Mouse (Mus musculus): Measurements from ENCODE around the gene D1Ertd622e.
"Not testable (repeated sequence)": the region's sequence is repeated elsewhere in the genome, so short reads cannot be mapped to it uniquely, and the experiment has no call there.

The D1Ertd622e gene

DNA sequence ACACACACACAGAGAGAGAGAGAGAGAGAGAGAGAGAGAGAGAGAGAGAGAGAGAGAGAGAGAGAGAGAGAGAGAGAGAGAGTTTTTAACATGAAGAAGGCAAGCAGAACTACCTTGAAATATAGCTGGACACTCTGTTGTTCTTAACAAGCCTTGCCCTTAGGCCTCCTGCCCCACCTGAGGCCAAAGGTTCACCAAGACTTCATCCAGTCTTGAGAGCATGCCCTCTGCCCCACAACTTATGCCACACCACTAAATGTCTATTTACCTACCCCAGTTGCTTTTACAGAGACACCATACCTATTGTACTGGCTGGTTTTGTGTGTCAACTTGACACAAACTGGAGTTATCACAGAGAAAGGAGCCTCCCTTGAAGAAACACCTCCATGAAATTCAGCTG is 81.2 kb downstream of the D1Ertd622e start:
- not testable (repeated sequence) for DNase-seq (ENCODE audit: low spot score in 2 of 2)

DNA sequence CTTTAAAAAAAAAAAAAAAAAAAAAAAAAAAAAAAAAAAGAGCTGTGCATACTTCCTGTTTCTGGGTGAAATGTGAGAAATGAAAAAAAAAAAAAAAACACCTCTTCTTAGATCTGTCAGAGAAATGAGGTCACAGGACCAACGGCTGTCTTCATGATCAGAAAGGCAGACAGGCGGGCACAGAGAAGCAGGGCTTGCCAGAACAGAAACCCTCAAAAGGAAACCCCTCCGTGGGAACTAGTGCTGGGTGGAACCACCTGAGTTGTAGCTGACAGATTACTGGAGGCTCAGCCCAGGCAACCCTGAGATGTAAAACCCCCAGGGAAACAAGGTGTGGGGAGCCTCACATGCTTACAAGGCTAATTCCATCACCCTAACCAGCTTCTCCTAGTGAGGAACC is 81.6 kb downstream of the D1Ertd622e start:
- DNase-seq (ENCODE audit: low spot score in 2 of 2), result no peak

DNA sequence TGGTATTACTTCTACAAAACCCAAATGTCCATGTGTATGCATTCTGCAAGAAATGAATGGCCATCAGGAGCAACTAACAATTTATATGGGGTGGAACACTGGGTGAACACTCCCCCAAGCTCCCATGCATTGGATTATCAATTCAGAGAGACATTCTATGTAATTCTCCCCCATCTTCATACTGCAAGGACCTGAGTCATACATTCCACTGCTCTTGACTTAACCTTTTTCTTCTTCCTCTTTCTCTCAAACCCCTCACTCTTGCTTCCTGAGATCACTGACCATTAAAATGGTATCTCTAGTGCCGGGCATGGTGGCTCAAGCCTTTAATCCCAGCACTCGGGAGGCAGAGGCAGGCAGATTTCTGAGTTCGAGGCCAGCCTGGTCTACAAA is 83.9 kb downstream of the D1Ertd622e start:
- no peak for DNase-seq (ENCODE audit: low spot score in 2 of 2)

DNA sequence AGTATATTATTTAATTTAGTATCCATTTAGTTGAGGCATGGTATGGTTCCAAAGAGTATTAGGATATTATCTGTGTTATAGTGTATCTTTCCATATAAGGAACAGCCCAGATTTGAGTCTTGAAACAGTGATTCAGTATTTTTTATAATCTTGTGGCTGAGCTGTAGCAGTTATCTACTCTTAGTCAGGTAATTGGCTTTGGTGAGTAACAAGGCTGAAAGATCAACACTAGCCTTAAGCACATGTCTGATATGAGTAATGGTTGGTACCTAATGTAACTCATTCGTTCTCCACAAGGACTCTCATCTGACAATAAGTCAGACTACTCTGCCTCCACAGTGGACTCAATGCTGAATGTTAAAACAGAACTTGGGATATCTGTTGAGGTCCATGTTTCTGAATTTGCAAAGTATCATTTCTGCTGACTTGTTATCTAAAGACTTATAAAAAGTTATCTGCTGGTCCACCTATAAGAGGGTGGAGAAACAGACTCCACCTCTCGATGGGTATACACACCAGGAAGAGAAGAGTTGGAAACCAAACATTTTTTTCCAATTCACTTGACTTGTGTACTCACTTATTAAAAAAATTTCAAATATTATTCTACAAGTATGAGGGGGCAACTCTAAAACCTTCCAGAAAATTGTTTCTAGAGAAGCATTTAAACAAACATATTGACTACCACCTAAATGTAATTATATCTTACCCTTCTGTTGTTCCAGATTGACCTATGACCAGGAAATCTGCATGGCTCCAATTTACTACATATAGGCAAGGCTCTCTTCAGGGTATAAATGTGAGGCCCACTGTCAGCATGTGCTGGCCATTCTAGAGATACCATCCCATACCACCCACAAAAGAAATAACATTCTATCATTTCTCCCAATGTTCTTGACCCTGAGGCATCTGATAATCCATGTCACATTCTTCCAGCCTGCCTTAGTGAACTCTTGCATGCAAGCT is 84.5 kb downstream of the D1Ertd622e start:
- DNase-seq (ENCODE audit: low spot score in 2 of 2), result no peak

DNA sequence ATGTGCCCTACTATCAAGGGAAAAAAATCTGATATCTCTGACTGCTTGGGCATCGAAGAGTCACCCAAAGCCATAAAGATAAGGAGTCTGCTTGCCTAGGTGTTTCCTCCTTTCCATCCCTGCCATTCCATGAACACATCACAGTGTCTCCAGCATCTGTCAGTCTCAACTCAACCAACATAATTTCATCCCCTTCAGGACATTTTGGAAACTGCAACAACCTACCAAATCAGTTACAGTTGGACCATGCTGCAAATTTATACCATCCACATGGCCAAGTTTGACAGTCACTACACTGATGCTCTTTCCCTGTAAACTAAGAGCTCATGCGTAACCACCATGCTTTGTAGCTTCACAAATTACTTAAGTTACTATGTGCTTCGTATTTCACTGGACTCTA is 85.3 kb downstream of the D1Ertd622e start:
- no peak for DNase-seq (ENCODE audit: low spot score in 2 of 2)

DNA sequence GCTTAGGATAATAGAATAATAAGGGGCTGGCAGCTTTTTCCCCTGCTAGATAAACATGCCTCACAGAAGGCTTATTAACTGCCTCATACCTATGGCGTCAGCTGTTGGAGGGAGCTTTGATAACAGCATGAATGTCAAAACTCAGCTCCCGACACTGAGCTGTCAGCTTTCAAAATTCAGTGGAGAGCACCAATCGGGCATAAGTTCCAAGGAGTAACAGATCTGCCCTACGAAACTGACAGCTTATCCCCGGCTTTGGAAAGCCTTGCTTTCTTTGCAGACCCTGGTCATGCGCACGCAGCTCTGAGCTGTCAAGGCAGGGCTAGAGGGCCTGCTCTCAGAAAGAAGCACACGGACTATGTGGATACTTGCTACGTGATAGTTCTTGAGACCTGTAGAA is 91.1 kb downstream of the D1Ertd622e start:
- DNase-seq (ENCODE audit: low spot score in 2 of 2), result no peak

DNA sequence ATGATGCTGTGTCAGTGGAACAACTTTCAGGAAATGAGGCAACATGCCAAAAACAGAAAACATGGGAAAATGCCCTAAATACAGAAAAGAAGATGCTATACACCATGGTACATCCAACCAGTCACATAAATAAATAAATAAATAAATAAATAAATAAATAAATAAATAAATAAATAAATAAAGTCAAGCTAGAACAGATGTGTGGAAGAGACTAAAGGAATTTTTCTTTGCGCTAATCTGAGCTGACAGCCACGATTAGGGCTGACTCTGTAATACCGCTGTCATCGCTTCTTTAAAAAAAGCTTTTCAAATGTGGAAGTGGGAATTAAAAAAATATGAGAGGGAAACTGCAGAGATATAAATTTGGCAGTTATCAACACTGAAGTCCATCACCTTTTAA is 93.9 kb downstream of the D1Ertd622e start:
- no peak for DNase-seq (ENCODE audit: low spot score in 2 of 2)

DNA sequence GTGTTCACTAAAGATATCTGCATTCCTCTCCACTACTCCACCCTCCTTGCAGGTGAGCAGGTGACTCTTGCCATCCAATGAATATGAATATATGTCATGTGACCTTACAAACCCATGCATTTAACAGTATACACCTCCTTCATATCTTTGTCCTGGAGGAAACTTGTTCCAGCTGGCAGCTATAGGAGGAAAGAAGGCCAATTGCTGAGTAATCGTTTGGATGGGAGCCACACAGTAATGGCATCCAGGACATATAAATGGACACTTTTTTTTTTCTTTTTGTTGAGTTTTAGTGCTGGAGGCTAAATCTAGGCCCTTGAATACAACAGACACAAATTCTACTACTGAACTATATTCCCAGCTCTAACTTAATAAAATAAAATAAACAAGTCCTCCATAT is 97.2 kb downstream of the D1Ertd622e start:
- no peak for DNase-seq (ENCODE audit: low spot score in 2 of 2)

DNA sequence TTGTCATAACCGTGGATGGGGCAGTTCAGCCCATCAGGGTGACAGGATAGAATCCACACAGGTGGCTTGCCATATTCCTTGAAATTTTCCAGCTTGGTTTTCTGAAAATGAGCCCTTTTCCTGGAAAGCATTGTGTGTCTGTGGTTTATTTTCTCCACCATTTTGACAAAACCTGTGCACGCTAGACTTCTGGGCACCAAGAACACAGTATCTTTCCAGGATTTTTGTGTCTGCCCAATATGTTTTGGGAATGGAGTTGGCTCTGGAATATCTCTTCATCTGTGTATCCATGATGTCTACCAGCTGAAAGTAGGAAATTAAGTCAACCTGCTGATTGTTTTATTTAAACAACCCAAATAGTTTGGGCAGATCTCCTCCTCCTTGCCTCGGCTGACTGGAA is 99.0 kb downstream of the D1Ertd622e start:
- DNase-seq (ENCODE audit: low spot score in 2 of 2), result no peak

All from urinary bladder, postnatal 36 days (tissue).